Mouse (Mus musculus): ENCODE data around the gene Fam71b. TPM values are rescaled to one million over a fixed set of nuclear protein-coding genes. Genes with fewer than 3 reads are reported as not detected.

Fam71b gene
- polyA plus RNA-seq, 1 experiment: not detected

DNA sequence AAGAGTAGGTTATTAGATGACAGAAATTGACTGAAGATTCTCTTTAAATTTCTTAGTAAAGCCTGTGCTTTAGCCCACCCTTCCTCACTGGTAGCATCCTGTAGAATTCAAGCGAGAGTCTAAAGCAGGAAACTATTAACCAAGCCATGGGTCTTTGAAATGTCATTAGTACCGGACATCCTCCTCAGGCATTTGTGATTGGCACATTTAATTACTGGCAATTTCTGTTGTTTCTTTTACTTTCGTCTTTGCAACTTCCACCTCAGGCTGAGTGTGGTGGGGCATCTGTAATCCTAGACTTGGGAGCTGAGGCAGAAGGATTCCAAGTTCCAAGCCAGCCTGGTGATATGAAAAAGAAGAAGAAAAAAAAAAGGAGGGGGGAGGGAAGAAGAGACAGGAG, 30.0 kb upstream of the Fam71b start:
- Histone ChIP-seq H3K27ac (ENCODE audit: insufficient read depth, low read length) (no peak overlapping the region), H3K4me1 (ENCODE audit: control insufficient read depth, insufficient read depth, low read length) (no peaks in the 10 kb centered on the region), H3K4me3 (ENCODE audit: insufficient read depth, low read length) (no peak overlapping the region)
- no peak for TF ChIP-seq CTCF (IDR thresholded peaks at IDR 0.05; ENCODE audit: borderline replicate concordance, insufficient read depth, low read length)
- no peak for TF ChIP-seq POLR2A (IDR thresholded peaks at IDR 0.05; ENCODE audit: low read depth, low read length)

DNA sequence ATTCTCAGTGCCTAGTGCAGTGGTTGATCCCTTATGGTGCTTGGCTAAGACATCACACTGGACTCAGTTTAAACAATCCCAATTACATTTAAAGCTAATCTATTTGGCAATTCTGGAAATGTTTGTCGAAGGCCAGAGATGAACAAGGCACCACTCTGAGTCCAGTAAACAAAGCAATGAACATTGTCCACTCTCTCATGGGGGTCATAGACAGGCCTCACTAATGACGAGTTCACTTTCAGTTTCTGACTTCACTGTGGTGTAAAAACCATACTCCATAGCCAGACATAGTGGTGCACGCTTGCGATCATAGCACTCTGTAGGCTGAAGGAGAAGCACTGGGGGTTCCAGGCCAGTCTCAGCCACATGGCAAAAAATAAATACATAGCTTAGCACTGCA, 25.9 kb upstream of the Fam71b start:
- TF ChIP-seq CTCF (IDR thresholded peaks at IDR 0.05; ENCODE audit: borderline replicate concordance, insufficient read depth, low read length): no peak
- no peak for TF ChIP-seq POLR2A (IDR thresholded peaks at IDR 0.05; ENCODE audit: low read depth, low read length)
- Histone ChIP-seq H3K4me1 (ENCODE audit: control insufficient read depth, insufficient read depth, low read length) (no peaks in the 10 kb centered on the region), H3K27ac (ENCODE audit: insufficient read depth, low read length) (no peak overlapping the region), H3K4me3 (ENCODE audit: insufficient read depth, low read length) (no peak overlapping the region)

DNA sequence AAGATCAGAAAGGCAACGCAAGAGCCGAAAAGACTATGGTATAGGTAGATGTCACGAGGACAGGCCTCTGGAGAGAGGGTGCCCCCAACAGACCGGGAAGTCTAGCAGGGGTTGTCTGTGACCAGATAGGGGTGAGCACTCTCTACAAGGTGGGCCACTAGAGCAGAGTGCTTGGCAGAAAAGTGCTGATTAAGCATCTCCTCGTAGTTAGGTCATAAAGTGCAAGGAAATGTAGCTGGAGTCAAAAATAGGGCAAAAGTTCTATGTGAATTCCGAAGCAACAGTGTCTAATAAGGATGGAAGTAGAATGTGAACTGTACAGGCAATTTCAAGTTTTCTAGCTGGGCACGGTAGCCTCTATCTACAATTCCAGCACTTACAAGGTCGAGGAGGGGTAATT, 25.1 kb upstream of the Fam71b start:
- H3K4me3 ChIP-seq (ENCODE audit: insufficient read depth, low read length): no peak overlapping the region
- no peak overlapping the region for H3K27ac ChIP-seq (ENCODE audit: insufficient read depth, low read length)
- TF ChIP-seq POLR2A (IDR thresholded peaks at IDR 0.05; ENCODE audit: low read depth, low read length) (no peak), CTCF (IDR thresholded peaks at IDR 0.05; ENCODE audit: borderline replicate concordance, insufficient read depth, low read length) (no peak)
- H3K4me1 ChIP-seq (ENCODE audit: control insufficient read depth, insufficient read depth, low read length): no peaks in the 10 kb centered on the region

DNA sequence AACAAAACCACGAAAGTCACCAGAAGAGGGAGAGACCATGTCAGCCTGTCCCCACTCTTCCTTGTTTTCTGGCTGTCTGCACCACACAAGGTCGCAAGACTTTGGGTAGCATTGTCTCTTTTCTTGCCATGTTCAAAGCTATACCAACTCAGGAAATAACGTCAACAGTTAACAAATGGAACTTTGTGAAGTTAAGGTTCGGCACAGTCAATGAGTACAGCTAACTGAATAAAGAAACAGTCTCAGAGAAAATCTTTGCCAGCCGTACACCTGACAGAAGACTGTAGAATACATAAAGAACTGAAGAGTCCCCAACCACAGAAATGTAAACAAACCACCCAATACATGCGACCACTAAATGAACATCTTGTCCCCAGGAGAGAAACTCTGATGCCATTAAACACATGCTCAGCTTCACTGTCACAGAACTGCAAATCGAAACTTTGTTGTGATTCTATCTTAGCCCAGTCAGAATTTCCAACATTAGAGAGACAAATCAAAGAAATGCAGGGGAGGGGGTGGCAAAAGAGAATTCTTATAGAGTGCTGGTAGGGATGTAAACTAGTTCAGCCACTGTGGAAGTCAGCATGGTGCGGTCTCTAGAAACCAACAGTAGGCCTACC, 23.9 kb upstream of the Fam71b start:
- Histone ChIP-seq H3K4me1 (ENCODE audit: control insufficient read depth, insufficient read depth, low read length) (no peaks in the 10 kb centered on the region), H3K4me3 (ENCODE audit: insufficient read depth, low read length) (no peak overlapping the region), H3K27ac (ENCODE audit: insufficient read depth, low read length) (no peak overlapping the region)
- TF ChIP-seq POLR2A (IDR thresholded peaks at IDR 0.05; ENCODE audit: low read depth, low read length) (no peak), CTCF (IDR thresholded peaks at IDR 0.05; ENCODE audit: borderline replicate concordance, insufficient read depth, low read length) (no peak)

DNA sequence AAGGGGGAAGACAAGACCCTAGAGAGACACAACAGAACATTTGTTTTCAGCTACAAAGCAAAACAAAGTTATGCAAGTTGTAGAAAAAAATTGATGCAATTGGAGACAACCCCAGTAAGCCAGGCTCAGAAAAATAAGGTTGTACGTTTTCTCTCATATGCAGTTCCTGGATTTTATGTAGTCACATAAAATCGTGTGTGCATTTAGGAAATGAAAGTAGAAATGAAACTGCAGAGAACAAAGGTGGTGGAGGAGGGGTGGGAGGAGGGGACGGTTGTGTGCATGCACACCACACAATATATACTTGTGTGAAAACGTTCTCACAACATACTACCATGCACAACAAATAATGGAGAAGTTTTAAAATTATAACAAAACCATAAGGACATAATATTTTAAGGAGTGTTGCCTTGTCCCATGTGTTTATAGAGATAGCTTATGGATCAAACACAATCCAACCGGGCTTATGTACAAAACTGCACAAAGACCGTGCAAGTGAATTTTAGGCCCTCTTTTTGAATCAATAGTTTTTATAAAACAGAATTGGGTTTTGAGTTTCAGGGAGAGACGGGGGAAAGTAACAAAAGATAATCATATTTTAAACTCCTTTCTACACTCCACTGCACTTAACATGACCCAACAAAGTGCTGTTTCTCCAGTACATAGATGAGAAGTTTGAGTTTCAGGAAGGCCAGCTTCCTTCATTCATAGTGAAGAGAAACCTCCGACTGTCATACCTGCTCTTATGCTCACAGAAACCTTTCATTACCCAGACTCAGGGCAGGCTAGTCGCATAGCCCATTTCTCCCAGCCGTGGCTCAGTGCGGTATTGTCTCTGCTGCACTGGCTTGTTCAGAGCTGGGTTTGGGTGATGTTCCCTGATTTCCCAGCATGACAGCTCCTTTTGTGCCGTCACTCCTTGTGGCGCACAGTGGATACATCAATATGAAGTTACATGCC, 23.0 kb upstream of the Fam71b start:
- H3K27ac ChIP-seq (ENCODE audit: insufficient read depth, low read length): no peak overlapping the region
- H3K4me1 ChIP-seq (ENCODE audit: control insufficient read depth, insufficient read depth, low read length): no peaks in the 10 kb centered on the region
- no peak for TF ChIP-seq CTCF (IDR thresholded peaks at IDR 0.05; ENCODE audit: borderline replicate concordance, insufficient read depth, low read length)
- TF ChIP-seq POLR2A (IDR thresholded peaks at IDR 0.05; ENCODE audit: low read depth, low read length): no peak
- no peak overlapping the region for H3K4me3 ChIP-seq (ENCODE audit: insufficient read depth, low read length)

DNA sequence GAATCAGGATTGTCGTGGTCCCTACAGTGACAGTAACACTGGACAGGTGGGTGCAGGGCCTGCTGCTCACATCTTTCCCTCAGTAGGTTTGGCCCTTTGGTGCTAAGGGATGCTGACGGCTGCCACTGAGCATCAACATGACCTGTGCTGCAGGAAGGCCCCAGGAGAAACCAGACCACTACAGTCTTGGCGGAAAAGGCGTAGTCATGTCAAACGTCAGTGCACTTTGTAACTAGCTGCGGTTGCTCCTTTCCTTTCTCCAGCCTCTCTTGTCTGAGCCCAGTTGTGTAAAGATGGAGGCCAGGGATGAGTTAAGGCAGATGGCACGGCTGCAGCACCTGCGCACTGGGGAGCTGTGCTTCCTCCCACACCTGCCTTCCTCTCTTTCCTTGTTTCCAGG, 21.3 kb upstream of the Fam71b start:
- TF ChIP-seq POLR2A (IDR thresholded peaks at IDR 0.05; ENCODE audit: low read depth, low read length) (no peak), CTCF (IDR thresholded peaks at IDR 0.05; ENCODE audit: borderline replicate concordance, insufficient read depth, low read length) (no peak)

DNA sequence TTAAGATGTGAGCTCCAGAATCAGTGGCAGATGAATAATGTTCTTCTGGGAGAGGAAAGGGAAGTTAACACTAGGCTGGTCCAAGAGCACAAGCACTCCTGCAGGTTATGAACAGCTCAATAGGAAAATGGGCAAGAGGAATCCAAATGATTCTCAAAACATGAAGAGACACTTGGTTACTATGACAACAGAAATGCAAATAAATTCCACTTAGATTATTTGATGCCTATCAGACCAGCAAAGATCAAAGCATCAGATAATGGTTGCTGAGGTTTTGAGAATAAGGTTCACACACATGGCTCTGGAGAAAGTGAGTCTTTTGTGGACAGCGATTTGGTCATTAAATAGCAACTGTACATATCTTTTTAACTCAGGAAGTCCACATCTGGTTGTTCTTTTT, 19.0 kb upstream of the Fam71b start:
- no peak overlapping the region for H3K27ac ChIP-seq (ENCODE audit: insufficient read depth, low read length)
- TF ChIP-seq CTCF (IDR thresholded peaks at IDR 0.05; ENCODE audit: borderline replicate concordance, insufficient read depth, low read length) (no peak), POLR2A (IDR thresholded peaks at IDR 0.05; ENCODE audit: low read depth, low read length) (no peak)
- H3K4me1 ChIP-seq (ENCODE audit: control insufficient read depth, insufficient read depth, low read length): no peaks in the 10 kb centered on the region
- no peak overlapping the region for H3K4me3 ChIP-seq (ENCODE audit: insufficient read depth, low read length)

More for the DNA sequence above, 21.3 kb upstream of the Fam71b start:
- Histone ChIP-seq H3K27ac (ENCODE audit: insufficient read depth, low read length) (no peak overlapping the region), H3K4me1 (ENCODE audit: control insufficient read depth, insufficient read depth, low read length) (no peaks in the 10 kb centered on the region), H3K4me3 (ENCODE audit: insufficient read depth, low read length) (no peak overlapping the region)

DNA sequence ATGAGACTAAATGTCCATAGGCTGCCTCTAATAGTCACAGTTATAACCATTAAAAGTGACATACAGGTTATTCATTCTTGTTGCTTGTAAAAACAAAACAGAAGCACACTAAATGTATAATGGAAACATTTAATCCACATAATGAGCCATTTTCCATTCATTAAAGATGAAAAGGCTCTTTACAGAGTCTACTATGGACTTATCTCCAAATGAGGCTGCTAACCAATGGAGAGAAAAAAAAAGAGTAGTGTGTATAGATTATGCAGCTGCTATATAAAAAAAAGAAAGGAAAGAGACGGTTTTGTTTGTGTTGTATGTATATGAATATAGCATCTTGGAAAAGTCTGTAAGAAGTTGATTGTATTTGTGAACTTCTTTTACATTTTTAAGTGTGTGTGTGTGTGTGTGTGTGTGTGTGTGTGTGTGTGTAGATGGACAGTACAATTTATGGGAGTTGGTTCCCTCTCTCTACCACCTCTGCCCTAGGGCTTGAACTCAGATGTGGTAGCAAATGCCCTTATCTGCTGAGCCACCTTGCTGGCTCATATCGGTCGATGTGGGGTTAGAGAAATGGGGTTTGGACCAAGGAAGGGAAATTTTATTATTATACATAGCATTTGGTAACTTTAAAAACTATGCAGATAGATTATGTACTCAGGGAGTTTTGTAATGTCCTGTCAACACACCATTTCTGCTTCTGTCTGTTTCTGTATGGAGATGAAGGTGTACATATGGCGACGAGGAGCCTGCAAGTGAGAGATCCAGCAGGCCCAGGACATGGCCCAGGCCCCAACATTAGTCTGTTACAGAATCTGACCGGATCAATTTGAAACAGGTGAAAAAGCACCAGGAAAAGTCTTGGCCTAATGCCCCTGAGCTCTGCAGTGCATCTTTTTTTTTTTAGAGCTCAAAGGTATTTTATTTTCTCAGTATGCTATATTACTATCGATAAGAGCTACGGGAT, 18.3 kb upstream of the Fam71b start:
- H3K4me1 ChIP-seq (ENCODE audit: control insufficient read depth, insufficient read depth, low read length): no peaks in the 10 kb centered on the region
- TF ChIP-seq POLR2A (IDR thresholded peaks at IDR 0.05; ENCODE audit: low read depth, low read length) (no peak), CTCF (IDR thresholded peaks at IDR 0.05; ENCODE audit: borderline replicate concordance, insufficient read depth, low read length) (no peak)
- no peak overlapping the region for H3K4me3 ChIP-seq (ENCODE audit: insufficient read depth, low read length)
- H3K27ac ChIP-seq (ENCODE audit: insufficient read depth, low read length): no peak overlapping the region

DNA sequence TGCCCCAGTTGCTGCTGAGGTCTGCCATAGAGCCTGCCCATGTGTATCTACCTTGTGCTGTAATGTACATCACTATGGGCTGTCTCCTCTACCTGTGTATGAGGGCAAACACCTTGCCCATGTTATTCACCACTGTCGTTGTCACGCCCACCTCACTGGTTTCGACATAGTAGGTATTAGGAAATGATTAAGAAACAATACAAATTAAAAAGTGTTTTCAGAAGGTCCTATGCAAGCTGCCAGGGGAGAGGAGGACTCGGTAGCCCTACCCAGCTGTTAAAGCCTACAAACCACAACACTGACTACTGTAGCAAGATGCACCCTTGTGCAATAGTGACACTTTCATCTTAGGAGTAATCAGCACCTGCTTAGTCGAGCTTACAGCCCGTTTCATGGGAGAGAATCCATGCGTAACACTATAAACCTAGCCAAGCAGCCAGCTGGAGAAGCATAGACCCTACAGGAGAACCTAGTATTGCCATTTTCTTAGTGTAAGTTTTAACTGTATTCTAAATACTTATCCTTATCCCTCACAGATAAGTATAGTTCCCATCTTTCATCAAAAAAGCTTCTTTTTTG, 16.2 kb upstream of the Fam71b start:
- no peak for TF ChIP-seq CTCF (IDR thresholded peaks at IDR 0.05; ENCODE audit: borderline replicate concordance, insufficient read depth, low read length)
- Histone ChIP-seq H3K4me3 (ENCODE audit: insufficient read depth, low read length) (no peak overlapping the region), H3K27ac (ENCODE audit: insufficient read depth, low read length) (no peak overlapping the region), H3K4me1 (ENCODE audit: control insufficient read depth, insufficient read depth, low read length) (no peaks in the 10 kb centered on the region)

Measured in embryonic fibroblast, embryonic 13.5 days (primary cell).